Mouse (Mus musculus) neural tube, embryonic 13.5 days (tissue): Measurements from ENCODE around the gene Kpna6. TPM values are rescaled to one million over a fixed set of nuclear protein-coding genes. Genes with fewer than 3 reads are reported as not detected.

Source experiments
- ATAC-seq: fragments of 200-750 bp; cut with Nextera tagmentation; 2 replicates; pipeline ENCODE4 v1.8.0; 2017; ENCODE audit warnings: low read depth, mild to moderate bottlenecking, moderate TSS enrichment, moderate library complexity
- H3K27ac ChIP-seq: fragments of 300-500 bp; sonication (generic); replicated peaks from 2 replicates; pipeline ENCODE4 v1.5.1; 2015; ENCODE audit warnings: moderate library complexity, mild to moderate bottlenecking, inconsistent platforms
- H3K27me3 ChIP-seq: fragments of 300-500 bp; sonication (generic); 2 replicates; pipeline ENCODE4 v1.6.1; 2015; ENCODE audit warnings: mild to moderate bottlenecking, inconsistent platforms
- H3K36me3 ChIP-seq: fragments of 300-500 bp; sonication (generic); 2 replicates; pipeline ENCODE4 v1.6.1; 2015; ENCODE audit warnings: mild to moderate bottlenecking, inconsistent platforms
- H3K4me1 ChIP-seq: fragments of 300-500 bp; sonication (generic); replicated peaks from 2 replicates; pipeline ENCODE4 v1.6.1; 2015; ENCODE audit warnings: inconsistent platforms
- H3K4me2 ChIP-seq: fragments of 300-500 bp; sonication (generic); 2 replicates; pipeline ENCODE4 v1.6.1; 2015; ENCODE audit warnings: inconsistent platforms, mild to moderate bottlenecking, moderate library complexity
- H3K4me3 ChIP-seq: fragments of 300-500 bp; sonication (generic); 2 replicates; pipeline ENCODE4 v1.5.1; 2015; ENCODE audit warnings: mild to moderate bottlenecking, inconsistent platforms
- H3K9ac ChIP-seq: fragments of 300-500 bp; sonication (generic); 2 replicates; pipeline ENCODE4 v1.6.1; 2015; ENCODE audit warnings: moderate library complexity, mild to moderate bottlenecking, inconsistent platforms
- H3K9me3 ChIP-seq: fragments of 300-500 bp; sonication (generic); 2 replicates; pipeline ENCODE4 v1.6.1; 2016; ENCODE audit warnings: inconsistent platforms
- WGBS: fragments of 180-500 bp; shearing (Covaris S2); methylation state at CpG from one replicate; pipeline ENCODE4 v1.1.7; 2015; 5-methylcytosine and 5-hydroxymethylcytosine counted together
- microRNA-seq: library from miRNA; unstranded; fragments of <30 nt; microRNA quantifications from one replicate; pipeline ENCODE4, GENCODE M21; 2016
- polyA plus RNA-seq: library from polyadenylated mRNA; unstranded; fragments of >200 nt; fragmentation: Nextera tagmentation; extraction: Ambion mirVana; gene quantifications from 2 replicates; pipeline ENCODE4 v1.2.1, GENCODE M21; 2015

The Kpna6 gene
- polyA plus RNA-seq, 1 experiment from 2014 or later: 16.2 TPM

- no peak overlapping the region for H3K4me2 ChIP-seq
- no peak for ATAC-seq
- no peaks in the 10 kb centered on the region; the same call in 1 of the 2 replicates for H3K4me1 ChIP-seq
- peaks cover 39% of the 10 kb centered on the region for H3K36me3 ChIP-seq
- no peak overlapping the region for H3K4me3 ChIP-seq
- WGBS: 63% methylated on average over 4 of the region's 4 CpGs
- H3K27ac ChIP-seq: no peak overlapping the region
- H3K9ac ChIP-seq: no peak overlapping the region
- H3K27me3 ChIP-seq: no peaks in the 10 kb centered on the region
- no peaks in the 10 kb centered on the region for H3K9me3 ChIP-seq
Measured at GRCm38 (mm10) chr4:129610472-129610871, 62.1 kb downstream of the Kpna6 start.

- H3K27me3 ChIP-seq: no peaks in the 10 kb centered on the region
- H3K36me3 ChIP-seq: peaks cover 42% of the 10 kb centered on the region
- H3K9me3 ChIP-seq: no peaks in the 10 kb centered on the region
- H3K9ac ChIP-seq: no peak overlapping the region
- no peak for ATAC-seq
- no peak overlapping the region for H3K4me3 ChIP-seq
- no peak overlapping the region for H3K4me2 ChIP-seq
- WGBS: 84% methylated on average over 4 of the region's 4 CpGs
- H3K27ac ChIP-seq: no peak overlapping the region
- H3K4me1 ChIP-seq: no peaks in the 10 kb centered on the region; the same call in 1 of the 2 replicates
Measured at GRCm38 (mm10) chr4:129610026-129610425, 62.5 kb downstream of the Kpna6 start.

GRCm38 (mm10) chr4:129609139-129609631, 63.4 kb downstream of the Kpna6 start:
- ATAC-seq: no peak

GRCm38 (mm10) chr4:129608426-129609025, 64.0 kb downstream of the Kpna6 start:
- Histone ChIP-seq H3K9me3 (no peaks in the 10 kb centered on the region), H3K27me3 (no peaks in the 10 kb centered on the region), H3K4me2 (no peak overlapping the region), H3K27ac (peak overlapping the region; percentile 49; the same call in 1 of the 2 replicates), H3K9ac (peak overlapping the region; percentile 54; the same call in 1 of the 2 replicates), H3K4me1 (no peaks in the 10 kb centered on the region; the same call in 1 of the 2 replicates), H3K4me3 (no peak overlapping the region), H3K36me3 (peaks cover 54% of the 10 kb centered on the region)
- peak; percentile 72 for ATAC-seq
- 33% methylated on average over 7 of the region's 7 CpGs for WGBS

More at GRCm38 (mm10) chr4:129609139-129609631, 63.4 kb downstream of the Kpna6 start:
- H3K27ac ChIP-seq: no peak overlapping the region
- WGBS: 78% methylated on average over 12 of the region's 12 CpGs
- H3K4me3 ChIP-seq: no peak overlapping the region
- no peaks in the 10 kb centered on the region; the same call in 1 of the 2 replicates for H3K4me1 ChIP-seq
- H3K9me3 ChIP-seq: no peaks in the 10 kb centered on the region
- H3K4me2 ChIP-seq: no peak overlapping the region
- peaks cover 47% of the 10 kb centered on the region for H3K36me3 ChIP-seq
- no peaks in the 10 kb centered on the region for H3K27me3 ChIP-seq
- 0 out of 2 replicates have a peak overlapping the region, but pooled peaks have one; percentile 0 for H3K9ac ChIP-seq

GRCm38 (mm10) chr4:129600233-129601158, 72.1 kb downstream of the Kpna6 start, which contains the start of the genes Eif3i and Tmem234:
Eif3i (minus strand) TSS chr4:129600648.
Tmem234 (plus strand) TSS chr4:129600668.
- WGBS: under 1% methylated on average over 70 of the region's 74 CpGs
- peak; percentile 91 for ATAC-seq
- Histone ChIP-seq H3K9me3 (no peaks in the 10 kb centered on the region), H3K4me1 (peaks cover 33% of the 10 kb centered on the region), H3K36me3 (peaks cover 61% of the 10 kb centered on the region), H3K9ac (peak within 1 kb of the TSS; percentile 95), H3K27ac (peak within 1 kb of the TSS; percentile 79), H3K4me3 (peak within 1 kb of the TSS; percentile 98), H3K4me2 (peak within 1 kb of the TSS; percentile 94), H3K27me3 (no peaks in the 10 kb centered on the region)

Small RNA genes lying within 50 kb of the gene (microRNA-seq; reads per million reads assigned to microRNA genes)
- gene Mir7016: 0.59 reads per million

Other genes starting within 250 kb of the Kpna6 start
- 10.7 and 11.1 TPM in 2 replicates for gene Zbtb8b, start 231.9 kb downstream of the Kpna6 start, polyA plus RNA-seq
- gene Bsdc1, start 211.2 kb downstream of the Kpna6 start, polyA plus RNA-seq: 34.8 and 38.1 TPM in 2 replicates
- gene Tssk3, start 181.7 kb downstream of the Kpna6 start, polyA plus RNA-seq: not detected in 2 replicates
- gene Fam229a, start 181.6 kb downstream of the Kpna6 start, polyA plus RNA-seq: not detected in 2 replicates
- gene Marcksl1, start 159.2 kb downstream of the Kpna6 start, polyA plus RNA-seq: 1,745 and 1,831 TPM in 2 replicates
- 116 and 120 TPM in 2 replicates for gene Hdac1, start 130.1 kb downstream of the Kpna6 start, polyA plus RNA-seq
- 8.7 and 11.6 TPM in 2 replicates for gene Lck, start 99.1 kb downstream of the Kpna6 start, polyA plus RNA-seq
- gene Fam167b, start 94.2 kb downstream of the Kpna6 start, polyA plus RNA-seq: 0.73 and 1.5 TPM in 2 replicates
- gene Eif3i, start 72.1 kb downstream of the Kpna6 start, polyA plus RNA-seq: 209 and 223 TPM in 2 replicates
- 176 and 193 TPM in 2 replicates for gene Tmem234, start 72.1 kb downstream of the Kpna6 start, polyA plus RNA-seq
- 2.8 and 3.5 TPM in 2 replicates for gene Dcdc2b, start 58.5 kb downstream of the Kpna6 start, polyA plus RNA-seq
- gene Iqcc, start 53.7 kb downstream of the Kpna6 start, polyA plus RNA-seq: 34.7 and 35.1 TPM in 2 replicates
- 140 and 143 TPM in 2 replicates for gene Ccdc28b, start 48.8 kb downstream of the Kpna6 start, polyA plus RNA-seq
- gene Txlna, start 31.7 kb downstream of the Kpna6 start, polyA plus RNA-seq: 47.6 and 55.2 TPM in 2 replicates
- gene Tmem39b, start 24.1 kb upstream of the Kpna6 start, polyA plus RNA-seq: 13.5 TPM in 2 replicates
- 150 and 165 TPM in 2 replicates for gene Khdrbs1, start 69.5 kb upstream of the Kpna6 start, polyA plus RNA-seq
- gene Ptp4a2, start 138.5 kb upstream of the Kpna6 start, polyA plus RNA-seq: 288 and 293 TPM in 2 replicates